Comparison of ENCODE assay signal across 9 mouse cellular contexts in genomic region chr6:49808076-49808475, GRCm38 (mm10). TPM values are rescaled to one million over a fixed set of nuclear protein-coding genes. Genes with fewer than 3 reads are reported as not detected.
DNase-seq lines count a peak whose midpoint lies in the region; ATAC-seq lines count a peak whose summit lies in the region.
"Had no signal": no experiment of that assay in that cellular context is flagged by ENCODE, and none has a peak within 500 bp of the region (broad histone marks: within the 10 kb centered on the region; RNA-seq: fewer than 3 reads in every experiment).

No protein-coding gene starts in this region.

- peaks cover 4% of the 10 kb centered on the region; the same call in 1 of the 2 replicates for H3K4me1 ChIP-seq in heart, embryonic 15.5 days (replicated peaks)
- 0 out of 2 replicates have a peak, but pooled peaks cover 3% of the 10 kb centered on the region for H3K4me1 ChIP-seq in embryonic facial prominence, embryonic 14.5 days (ENCODE audit: control insufficient read depth, insufficient read depth, low read length)
- peaks cover 11% of the 10 kb centered on the region for H3K4me1 ChIP-seq in limb, embryonic 10.5 days
- H3K4me1 ChIP-seq in neural tube, embryonic 12.5 days, result 0 out of 2 replicates have a peak, but pooled peaks cover 3% of the 10 kb centered on the region

- H3K27ac ChIP-seq in heart, embryonic 15.5 days, result no peak overlapping the region
- H3K27ac ChIP-seq in embryonic facial prominence, embryonic 14.5 days (replicated peaks; ENCODE audit: low read depth, low read length), result no peak overlapping the region
- H3K27ac ChIP-seq in limb, embryonic 10.5 days, result no peak overlapping the region
- no peak overlapping the region for H3K27ac ChIP-seq in neural tube, embryonic 12.5 days

- H3K9ac ChIP-seq in heart, embryonic 15.5 days, result no peak overlapping the region
- H3K9ac ChIP-seq in embryonic facial prominence, embryonic 14.5 days (ENCODE audit: low read depth, low read length), result no peak overlapping the region
- no peak overlapping the region for H3K9ac ChIP-seq in neural tube, embryonic 12.5 days

- no peaks in the 10 kb centered on the region for H3K9me3 ChIP-seq in heart, embryonic 15.5 days (replicated peaks)
- no peaks in the 10 kb centered on the region for H3K9me3 ChIP-seq in embryonic facial prominence, embryonic 14.5 days (ENCODE audit: control insufficient read depth, low read length)
- no peaks in the 10 kb centered on the region for H3K9me3 ChIP-seq in limb, embryonic 10.5 days (replicated peaks)
- H3K9me3 ChIP-seq in neural tube, embryonic 12.5 days, result no peaks in the 10 kb centered on the region

- no peaks in the 10 kb centered on the region for H3K36me3 ChIP-seq in heart, embryonic 15.5 days
- H3K36me3 ChIP-seq in embryonic facial prominence, embryonic 14.5 days (ENCODE audit: control insufficient read depth, insufficient read depth, low read length), result no peaks in the 10 kb centered on the region
- H3K36me3 ChIP-seq in limb, embryonic 10.5 days, result no peaks in the 10 kb centered on the region
- no peaks in the 10 kb centered on the region for H3K36me3 ChIP-seq in neural tube, embryonic 12.5 days

- H3K4me3 ChIP-seq in heart, embryonic 15.5 days, result peak overlapping the region; percentile 35
- peak overlapping the region; percentile 25 for H3K4me3 ChIP-seq in embryonic facial prominence, embryonic 14.5 days (ENCODE audit: low read depth, low read length)
- peak overlapping the region; percentile 40 for H3K4me3 ChIP-seq in limb, embryonic 10.5 days
- no peak overlapping the region for H3K4me3 ChIP-seq in neural tube, embryonic 12.5 days

- no peak for DNase-seq in heart, adult 18-20 months
- DNase-seq in embryonic facial prominence, embryonic 14.5 days (ENCODE audit: low spot score), result peak; percentile 19
- DNase-seq in limb, embryonic 10.5 days (ENCODE audit: low spot score), result no peak
- no peak for DNase-seq in spleen, postnatal 36 days (ENCODE audit: low spot score in 2 of 2)
- DNase-seq in gastrocnemius, postnatal 25 days, result no peak
- no peak for DNase-seq in right cerebral cortex, postnatal 36 days (ENCODE audit: low spot score in 2 of 2)

- ATAC-seq in heart, embryonic 15.5 days (replicated peaks; ENCODE audit: insufficient number of reproducible peaks, insufficient read depth, low FRiP score, low read depth), result no peak
- ATAC-seq in embryonic facial prominence, embryonic 14.5 days (ENCODE audit: low read depth), result no peak
- no peak for ATAC-seq in neural tube, embryonic 12.5 days (ENCODE audit: low FRiP score, low read depth)

- H3K4me2 ChIP-seq in heart, embryonic 15.5 days, result peak overlapping the region; percentile 57
- peak overlapping the region; percentile 48 for H3K4me2 ChIP-seq in embryonic facial prominence, embryonic 14.5 days (ENCODE audit: low read depth, low read length)
- H3K4me2 ChIP-seq in neural tube, embryonic 12.5 days (replicated peaks), result peak overlapping the region; percentile 49

- 28% methylated on average over 13 of the region's 13 CpGs for WGBS in heart, embryonic 15.5 days
- WGBS in embryonic facial prominence, embryonic 14.5 days, result 19% methylated on average over 13 of the region's 13 CpGs
- 18% methylated on average over 13 of the region's 13 CpGs for WGBS in limb, embryonic 10.5 days
- 24% methylated on average over 13 of the region's 13 CpGs for WGBS in neural tube, embryonic 12.5 days

- H3K27me3 ChIP-seq in heart, embryonic 15.5 days, result no peaks in the 10 kb centered on the region
- 0 out of 2 replicates have a peak, but pooled peaks cover 3% of the 10 kb centered on the region for H3K27me3 ChIP-seq in embryonic facial prominence, embryonic 14.5 days (replicated peaks; ENCODE audit: control insufficient read depth, insufficient read depth, low read length)
- peaks cover 23% of the 10 kb centered on the region; the same call in 1 of the 2 replicates for H3K27me3 ChIP-seq in limb, embryonic 10.5 days (ENCODE audit: low read depth, poor library complexity, severe bottlenecking)
- no peaks in the 10 kb centered on the region for H3K27me3 ChIP-seq in neural tube, embryonic 12.5 days (replicated peaks)

RNA-seq across cellular contexts. Expression of gene Npy, which starts 14.4 kb away (rescaled TPM):
- 2.3 and 5.7 TPM in 2 replicates for polyA plus RNA-seq in heart, embryonic 15.5 days (2015; fragmentation: Nextera tagmentation; extraction: Ambion mirVana)
- total RNA-seq in heart, adult 18-20 months (2021), result not detected
- polyA plus RNA-seq in embryonic facial prominence, embryonic 14.5 days (2014; fragmentation: Nextera tagmentation; extraction: Ambion mirVana), result 13.8 and 17.0 TPM in 2 replicates
- not detected in 2 replicates for polyA plus RNA-seq in limb, embryonic 10.5 days (2016; fragmentation: Nextera tagmentation; extraction: Ambion mirVana)
- polyA plus RNA-seq in neural tube, embryonic 12.5 days (2016; fragmentation: Nextera tagmentation; extraction: Ambion mirVana), result 211 and 229 TPM in 2 replicates
- total RNA-seq in gastrocnemius, postnatal 25 days (2021), result not detected
- total RNA-seq: monocyte, adult 5-6 weeks had no signal

Comparison
In these comparisons a context has a peak if more than half of its experiments do, and no peak if none do; other contexts are left out.
1. RNA of gene Npy, which starts 14.4 kb away (polyA plus RNA-seq): 211 to 229 TPM in neural tube, embryonic 12.5 days; 13.8 to 17.0 TPM in embryonic facial prominence, embryonic 14.5 days, 2.3 to 5.7 TPM in heart, embryonic 15.5 days and not detected in limb, embryonic 10.5 days; every median in the first group is over 10 times any median in the second.
2. Peak in every context shown above with its lines, with median percentiles within 50 percentile points of each other: H3K4me2 ChIP-seq.